Mouse (Mus musculus): Measurements from ENCODE around the gene Arid1b. TPM values are rescaled to one million over a fixed set of nuclear protein-coding genes. Genes with fewer than 3 reads are reported as not detected.

Arid1b gene
- total RNA-seq, 2 experiments from 2014 or later: 100 to 110 TPM

- DNase-seq: no peak
Observed at GRCm38 (mm10) chr17:5194157-5194916, 200.2 kb downstream of the Arid1b start.

GRCm38 (mm10) chr17:5195397-5195796 is 201.3 kb downstream of the Arid1b start:
- DNase-seq: no peak

DNA sequence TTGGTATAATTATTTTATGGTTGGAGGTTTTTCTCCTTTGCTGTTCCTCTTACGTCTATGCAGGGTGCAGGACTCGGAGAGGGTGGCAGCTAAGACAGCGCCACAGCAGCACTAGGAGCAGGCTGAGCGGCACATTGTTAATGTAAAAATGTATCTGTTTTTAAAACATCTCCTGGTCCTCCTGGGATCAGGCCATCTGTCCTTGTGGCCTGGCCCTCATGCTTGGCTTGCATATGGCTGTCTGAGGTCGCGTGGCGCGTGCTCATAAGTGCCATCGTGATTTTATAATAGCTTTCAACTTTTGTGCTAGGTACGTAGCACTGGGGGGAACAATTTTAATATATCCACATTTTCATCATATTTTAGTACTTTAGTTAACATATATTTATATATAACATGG is 201.9 kb downstream of the Arid1b start:
- no peak for DNase-seq

DNA sequence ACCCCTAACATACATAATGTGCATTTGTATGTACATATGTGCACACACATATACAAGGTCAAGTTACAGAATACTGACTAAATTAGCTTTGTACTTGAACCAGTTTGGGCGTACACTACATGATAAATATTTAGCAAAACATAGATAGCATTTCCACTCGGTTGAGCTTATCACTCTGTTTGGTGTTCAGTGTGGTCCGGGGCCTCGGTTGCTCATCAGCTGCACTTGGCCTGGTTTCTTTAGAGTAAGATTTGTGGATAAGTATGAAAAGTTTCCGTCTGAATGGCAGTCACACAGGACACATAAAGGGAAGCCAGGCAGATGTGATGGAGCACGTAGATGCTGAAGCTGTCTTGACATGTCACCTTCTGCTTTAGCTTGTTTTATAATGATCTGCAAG is 202.4 kb downstream of the Arid1b start:
- DNase-seq: no peak

DNA sequence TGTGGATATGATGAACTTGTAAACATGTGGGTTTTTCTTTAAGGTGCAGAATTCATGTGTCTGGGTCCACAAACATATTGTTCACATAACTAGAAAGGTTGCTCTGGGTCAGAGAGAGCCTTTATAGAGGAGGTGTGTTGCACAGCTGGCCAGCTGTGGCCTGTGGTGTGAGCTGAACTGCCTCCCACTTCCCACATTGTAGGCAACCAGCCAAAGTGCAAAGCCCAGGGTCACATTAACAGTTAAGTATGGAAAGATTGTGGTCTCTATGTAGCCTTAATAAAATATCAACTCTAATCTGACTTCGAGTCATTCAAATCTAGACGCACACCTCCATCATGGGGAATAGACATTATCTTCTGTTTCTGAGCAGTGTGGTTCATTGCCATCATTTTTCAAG is 203.0 kb downstream of the Arid1b start:
- no peak for DNase-seq

GRCm38 (mm10) chr17:5197765-5198164 is 203.6 kb downstream of the Arid1b start:
- no peak for DNase-seq

- no peak for DNase-seq
Observed at GRCm38 (mm10) chr17:5198252-5198651, 204.1 kb downstream of the Arid1b start.

DNA sequence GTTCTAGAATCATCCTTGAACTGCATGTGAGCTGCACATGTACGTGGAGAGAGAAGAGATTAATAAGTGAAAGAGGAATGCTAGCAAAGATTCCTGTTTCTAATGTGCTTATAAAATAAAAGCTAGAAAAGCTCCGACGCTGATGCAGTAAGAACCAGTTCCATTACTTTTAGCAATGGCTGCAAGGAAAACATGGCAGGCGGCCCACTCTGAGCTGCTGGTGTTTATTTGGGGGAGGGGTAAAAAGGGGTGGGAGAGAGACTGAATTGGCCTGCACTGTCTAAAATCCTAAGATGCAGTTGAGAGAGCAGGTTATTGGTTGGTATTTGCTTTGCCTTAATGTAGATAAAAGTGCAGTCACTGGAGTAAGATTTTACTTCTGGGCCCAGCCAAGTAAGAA is 204.7 kb downstream of the Arid1b start:
- no peak for DNase-seq

GRCm38 (mm10) chr17:5200638-5201037 is 206.5 kb downstream of the Arid1b start:
- no peak for DNase-seq

- DNase-seq: peak in 1 of 2 experiments; percentile 51
Observed at GRCm38 (mm10) chr17:5201859-5202598, 207.9 kb downstream of the Arid1b start.

DNA sequence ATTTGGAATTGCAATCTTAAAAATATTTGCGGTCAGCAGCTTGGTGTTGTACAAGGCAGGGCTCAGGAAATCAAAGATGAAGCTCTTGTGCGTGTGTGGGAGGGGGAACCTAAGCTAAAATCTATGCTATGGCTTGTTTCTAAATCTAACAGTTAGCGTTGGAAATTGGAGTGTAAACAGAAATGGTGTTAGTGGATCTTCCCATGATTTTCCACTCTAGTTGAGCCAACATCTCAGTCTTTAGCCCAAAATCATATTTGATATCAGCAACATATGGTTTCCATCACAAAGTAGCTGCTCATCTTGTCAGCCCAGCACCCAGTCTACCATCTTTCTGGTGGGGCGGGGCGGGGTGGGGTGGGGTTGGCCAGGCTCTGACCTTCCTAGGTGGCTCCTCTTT is 208.6 kb downstream of the Arid1b start:
- no peak for DNase-seq

GRCm38 (mm10) chr17:5203346-5204102 is 209.4 kb downstream of the Arid1b start:
- no peak for DNase-seq

- DNase-seq: no peak
Observed at GRCm38 (mm10) chr17:5204103-5204665, 210.1 kb downstream of the Arid1b start.

DNA sequence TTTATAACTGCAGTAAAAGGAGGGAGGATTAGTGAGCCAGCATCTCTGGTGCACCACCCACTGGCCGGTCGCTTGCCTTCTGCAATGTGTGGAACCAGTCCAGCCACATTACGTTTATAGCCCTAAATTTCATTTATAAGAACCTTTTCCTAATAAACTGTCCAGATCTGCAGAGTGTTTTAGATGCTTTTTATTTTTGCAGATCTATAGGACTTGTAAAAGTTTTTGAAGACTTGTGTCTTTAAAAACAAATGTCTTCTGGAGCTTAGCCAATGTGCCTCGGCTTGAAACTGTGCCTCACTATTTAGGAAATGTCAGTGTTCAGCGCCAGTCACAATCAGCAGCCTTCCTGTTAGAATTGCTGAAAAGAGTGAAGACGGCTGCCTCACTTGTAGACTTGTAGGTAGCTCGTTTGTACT is 211.0 kb downstream of the Arid1b start:
- no peak for DNase-seq

- no peak for DNase-seq
Observed at GRCm38 (mm10) chr17:5206731-5207130, 212.6 kb downstream of the Arid1b start.

DNA sequence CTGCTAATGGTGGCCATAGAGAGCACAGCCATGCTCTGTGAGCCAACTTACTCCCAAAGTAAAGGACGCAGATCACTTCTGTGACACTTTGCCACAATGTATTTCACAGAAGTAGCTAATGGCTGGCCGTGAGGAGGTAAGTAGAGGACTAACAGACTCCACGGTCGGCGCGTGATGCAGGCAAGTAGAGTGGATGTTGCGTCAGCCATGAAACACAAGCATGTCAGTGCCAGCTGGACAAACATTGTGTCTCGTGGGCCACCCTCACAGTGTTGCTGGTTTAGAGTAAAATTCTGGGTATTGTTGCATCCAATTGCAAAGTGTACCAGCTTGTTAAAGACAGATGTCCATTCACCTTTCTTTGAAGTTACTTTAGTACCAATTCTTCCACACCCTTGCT is 213.7 kb downstream of the Arid1b start:
- no peak for DNase-seq

DNA sequence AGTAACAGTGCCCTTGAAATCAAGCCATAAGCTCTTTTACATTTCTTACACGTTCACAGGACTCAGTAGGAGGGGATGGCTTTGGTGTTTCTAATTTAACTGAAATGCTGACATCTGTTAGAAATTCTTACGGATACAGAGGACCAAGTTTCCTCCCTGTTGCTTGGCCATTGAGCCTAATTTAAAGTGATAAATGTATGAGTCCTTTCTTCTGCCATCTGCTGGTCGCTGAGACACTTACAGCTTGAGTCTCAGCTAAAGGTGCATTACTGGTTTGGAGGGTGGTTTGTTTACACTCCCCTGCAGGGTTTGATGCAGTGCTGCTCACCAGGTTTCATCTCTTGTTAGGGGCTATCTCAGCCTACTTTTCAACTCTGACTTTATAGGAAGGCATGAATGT is 214.2 kb downstream of the Arid1b start:
- no peak for DNase-seq

GRCm38 (mm10) chr17:5209076-5209475 is 214.9 kb downstream of the Arid1b start:
- no peak for DNase-seq

- no peak for DNase-seq
Observed at GRCm38 (mm10) chr17:5210101-5210727, 216.1 kb downstream of the Arid1b start.

DNA sequence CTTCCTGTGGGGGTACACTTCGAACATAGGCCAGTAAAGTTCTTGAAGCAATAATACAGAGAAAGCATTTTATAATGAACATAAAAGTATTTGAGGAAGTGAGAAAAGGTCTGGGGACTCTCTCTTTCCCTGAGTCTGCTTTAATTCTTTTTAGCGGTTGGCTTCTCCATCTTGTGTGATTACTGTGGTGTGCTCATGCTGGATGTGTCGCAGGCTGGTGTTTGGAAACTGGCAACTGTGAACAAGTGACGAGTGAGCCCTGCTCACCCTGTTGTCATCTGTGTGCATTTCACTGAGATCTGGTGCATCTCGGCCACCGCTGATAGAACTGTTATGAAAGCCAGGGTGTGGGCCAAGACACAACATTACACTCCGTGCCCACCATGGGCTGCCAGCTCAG is 216.8 kb downstream of the Arid1b start:
- DNase-seq: no peak

DNA sequence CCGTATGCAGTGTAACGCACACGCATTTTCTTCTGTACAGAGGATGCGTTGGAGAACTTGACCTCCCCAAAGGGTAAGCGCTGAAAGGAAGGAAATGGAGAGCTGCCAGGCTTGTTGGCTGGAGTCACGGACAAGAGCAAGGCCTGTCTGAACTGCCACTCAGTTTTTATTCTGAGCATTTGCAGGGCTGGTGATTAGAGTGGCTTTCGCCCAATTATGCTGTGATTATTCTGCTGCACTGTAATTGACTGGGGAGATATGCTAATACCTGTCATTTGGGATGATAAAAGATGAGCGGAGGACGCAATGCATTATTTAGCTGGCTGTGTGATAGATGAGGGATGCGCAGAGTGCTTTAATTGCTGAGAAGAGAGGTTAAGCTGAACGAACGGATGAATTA is 218.0 kb downstream of the Arid1b start:
- peak in 1 of 2 experiments; percentile 45 for DNase-seq

DNA sequence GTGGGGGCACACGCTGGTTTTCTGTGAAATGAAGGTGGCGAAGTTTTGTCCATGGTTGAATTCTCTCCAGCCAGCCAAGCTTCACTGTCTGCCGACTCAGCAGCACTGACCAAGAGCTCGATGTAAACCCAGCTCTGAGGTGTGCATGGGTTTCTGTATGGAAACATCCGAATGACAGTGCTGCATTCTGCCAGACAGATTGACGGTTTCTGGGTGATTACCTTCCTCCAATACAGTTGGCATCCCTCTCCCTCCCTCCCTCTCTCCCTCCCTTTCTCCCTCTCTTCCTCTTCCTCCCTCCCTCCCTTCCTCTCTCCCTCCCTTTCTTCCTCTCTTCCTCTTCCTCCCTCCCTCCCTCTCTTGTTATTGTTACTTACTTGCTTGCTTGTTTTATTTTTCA is 219.3 kb downstream of the Arid1b start:
- no peak for DNase-seq
